In genomic region chr8:81349452-81349851, GRCm38 (mm10) we compare ENCODE assay signal across 7 mouse cellular contexts. TPM values are rescaled to one million over a fixed set of nuclear protein-coding genes. Genes with fewer than 3 reads are reported as not detected.
A peak's percentile ranks its signal among the peaks of the same experiment; 100 is the strongest.
DNase-seq lines count a peak whose midpoint lies in the region; ATAC-seq and TF ChIP-seq lines count a peak whose summit lies in the region.

No protein-coding gene starts in this region.

- DNase-seq in kidney, postnatal 0 days (ENCODE audit: low spot score), result peak; percentile 75
- DNase-seq in CD4-positive, CD25-positive, alpha-beta regulatory T cell, adult 2 months (ENCODE audit: low read depth, low spot score), result peak; percentile 83
- DNase-seq in ES-E14 (ENCODE audit: low read depth, low spot score), result no peak
- DNase-seq in cerebellum, postnatal 25 days, result peak; percentile 43 to 69
- peak; percentile 34 to 43 for DNase-seq in kidney, postnatal 25 days
- DNase-seq in retina, embryonic 14.5 days (ENCODE audit: low spot score), result peak; percentile 76

- in situ Hi-C loops in ES-E14 (cut with MboI; ENCODE audit: low sequenced_read_pairs in 2 of 2, unreplicated experiment in 2 of 2), result no loop called here

- H3K27me3 ChIP-seq in kidney, postnatal 0 days (ENCODE audit: insufficient read depth, low read length), result no peaks in the 10 kb centered on the region
- H3K27me3 ChIP-seq in kidney, embryonic 16.5 days (ENCODE audit: insufficient read depth, low read length), result no peaks in the 10 kb centered on the region

- WGBS in kidney, postnatal 0 days, result 74% methylated on average over 1 of the region's 1 CpGs
- 83% methylated on average over 1 of the region's 1 CpGs for WGBS in kidney, embryonic 16.5 days

- no peaks in the 10 kb centered on the region for H3K36me3 ChIP-seq in kidney, postnatal 0 days (ENCODE audit: insufficient read depth, low read length)
- H3K36me3 ChIP-seq in kidney, embryonic 16.5 days (ENCODE audit: insufficient read depth, low read length), result no peaks in the 10 kb centered on the region
- no peaks in the 10 kb centered on the region for H3K36me3 ChIP-seq in ES-E14 (ENCODE audit: control insufficient read depth, insufficient read depth, low read length, poor library complexity, severe bottlenecking)

- no peaks in the 10 kb centered on the region for H3K4me1 ChIP-seq in kidney, postnatal 0 days (replicated peaks; ENCODE audit: insufficient read depth, low read length)
- H3K4me1 ChIP-seq in kidney, embryonic 16.5 days (ENCODE audit: insufficient read depth, low read length), result no peaks in the 10 kb centered on the region
- no peaks in the 10 kb centered on the region for H3K4me1 ChIP-seq in ES-E14 (ENCODE audit: control insufficient read depth in 2 of 2, insufficient read depth in 2 of 2, low read length in 2 of 2, poor library complexity in 1 of 2)

- no peak overlapping the region for H3K4me3 ChIP-seq in kidney, postnatal 0 days (replicated peaks; ENCODE audit: low read depth, low read length)
- no peak overlapping the region for H3K4me3 ChIP-seq in kidney, embryonic 16.5 days (ENCODE audit: low read length)
- no peak overlapping the region for H3K4me3 ChIP-seq in ES-E14 (ENCODE audit: insufficient read depth in 1 of 2, low read depth in 1 of 2, low read length in 2 of 2, poor library complexity in 1 of 2, severe bottlenecking in 1 of 2)

- ATAC-seq in kidney, postnatal 0 days (replicated peaks; ENCODE audit: low FRiP score, low read depth), result no peak
- no peak for ATAC-seq in kidney, embryonic 16.5 days (ENCODE audit: low FRiP score, low TSS enrichment)

- H3K9me3 ChIP-seq in kidney, postnatal 0 days (replicated peaks; ENCODE audit: low read length), result no peaks in the 10 kb centered on the region
- H3K9me3 ChIP-seq in kidney, embryonic 16.5 days (ENCODE audit: low read length), result no peaks in the 10 kb centered on the region
- H3K9me3 ChIP-seq in ES-E14 (ENCODE audit: control insufficient read depth, insufficient read depth, low read depth, low read length), result no peaks in the 10 kb centered on the region

- no peak overlapping the region for H3K27ac ChIP-seq in kidney, postnatal 0 days
- no peak overlapping the region for H3K27ac ChIP-seq in kidney, embryonic 16.5 days (ENCODE audit: low read length)
- H3K27ac ChIP-seq in ES-E14 (ENCODE audit: insufficient read depth, low read depth, low read length, poor library complexity, severe bottlenecking), result no peak overlapping the region

- H3K9ac ChIP-seq in kidney, postnatal 0 days (ENCODE audit: low read depth, low read length), result no peak overlapping the region
- no peak overlapping the region for H3K9ac ChIP-seq in kidney, embryonic 16.5 days (replicated peaks; ENCODE audit: low read length)
- H3K9ac ChIP-seq in ES-E14 (ENCODE audit: insufficient read depth, low read depth, low read length, poor library complexity, severe bottlenecking), result no peak overlapping the region

- peak; percentile 90 for TF ChIP-seq CTCF in kidney, postnatal 0 days (IDR thresholded peaks at IDR 0.05; ENCODE audit: low read depth)

- no peak overlapping the region for H3K4me2 ChIP-seq in kidney, postnatal 0 days (ENCODE audit: low read length)
- H3K4me2 ChIP-seq in kidney, embryonic 16.5 days (replicated peaks; ENCODE audit: low read depth, low read length), result no peak overlapping the region

TF ChIP-seq in ES-E14, 5 proteins besides CTCF, POLR2A, EP300 and RAD21:
- no peak for TF ChIP-seq HCFC1 (IDR thresholded peaks at IDR 0.05; ENCODE audit: borderline replicate concordance, insufficient read depth, low read length)
- TF ChIP-seq ZC3H11A (IDR thresholded peaks at IDR 0.05; ENCODE audit: borderline replicate concordance, low read depth, low read length), result peak; percentile 65; the same call in 1 of the 2 replicates
- TF ChIP-seq CHD2 (IDR thresholded peaks at IDR 0.05; ENCODE audit: low read depth, low read length), result no peak
- no peak for TF ChIP-seq ZNF384 (IDR thresholded peaks at IDR 0.05; ENCODE audit: low read depth, low read length)

RNA-seq across cellular contexts. Expression of gene Inpp4b, which starts 7.1 kb away (rescaled TPM):
- 8.1 and 9.1 TPM in 2 replicates for polyA plus RNA-seq in kidney, postnatal 0 days (2015; fragmentation: Nextera tagmentation; extraction: Ambion mirVana)
- 11.0 and 14.0 TPM in 2 replicates for polyA plus RNA-seq in kidney, embryonic 16.5 days (2015; fragmentation: Nextera tagmentation; extraction: Ambion mirVana)
- total RNA-seq in ES-E14 (2012; rRNA removed), result 0.98 and 1.5 TPM in 2 replicates
